Mouse (Mus musculus): Measurements from ENCODE around the gene Epm2aip1. TPM values are rescaled to one million over a fixed set of nuclear protein-coding genes. Genes with fewer than 3 reads are reported as not detected.
A peak's percentile ranks its signal among the peaks of the same experiment; 100 is the strongest.

Gene Epm2aip1
- polyA plus RNA-seq, 1 experiment from 2014 or later: 39.3 TPM

DNA sequence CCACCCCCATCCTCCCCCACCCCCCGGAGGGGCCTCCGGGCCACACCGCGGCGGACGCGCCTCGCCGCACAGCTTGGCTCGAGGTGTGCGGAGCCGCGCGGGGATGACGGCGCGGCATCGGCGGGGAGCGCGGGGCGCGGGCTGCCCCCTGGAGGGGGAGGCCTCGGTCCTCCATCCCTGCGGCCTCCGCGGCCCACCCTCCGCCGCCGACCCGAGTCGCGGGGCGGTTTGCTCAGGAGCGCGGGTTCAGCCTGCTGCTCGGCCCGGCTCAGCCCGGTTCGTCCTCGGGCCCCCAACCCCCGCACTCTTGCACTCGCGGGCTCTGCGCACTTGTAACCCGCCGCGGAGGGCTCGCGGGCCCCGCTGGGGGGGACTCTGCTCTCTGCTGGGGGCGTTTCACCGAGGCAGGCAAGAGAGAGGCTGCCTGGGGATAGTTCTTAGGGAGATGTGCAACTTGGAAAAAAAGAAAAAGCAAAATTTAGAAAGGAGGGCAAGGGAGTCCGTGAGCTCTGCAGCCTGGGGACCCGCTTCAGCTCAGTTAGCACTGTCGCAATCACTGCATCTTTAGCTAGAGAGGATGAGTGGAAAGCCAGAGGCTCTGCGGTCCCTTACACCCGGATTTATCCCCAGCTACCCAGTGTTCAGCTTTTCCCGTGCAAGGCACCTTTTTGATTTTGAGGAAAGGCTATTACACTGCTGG lies 40.9 kb downstream of the Epm2aip1 start:
- ATAC-seq (ENCODE audit: low FRiP score, low read depth): peak; percentile 44
- Histone ChIP-seq H3K4me3 (peak overlapping the region; percentile 54), H3K27ac (no peak overlapping the region), H3K4me1 (peaks cover 17% of the 10 kb centered on the region; the same call in 1 of the 2 replicates), H3K4me2 (replicated peaks) (peak overlapping the region; percentile 90), H3K9ac (peak overlapping the region; percentile 61), H3K36me3 (no peaks in the 10 kb centered on the region), H3K9me3 (peaks cover 14% of the 10 kb centered on the region), H3K27me3 (peaks cover 66% of the 10 kb centered on the region)
- under 1% methylated on average over 49 of the region's 59 CpGs for WGBS

DNA sequence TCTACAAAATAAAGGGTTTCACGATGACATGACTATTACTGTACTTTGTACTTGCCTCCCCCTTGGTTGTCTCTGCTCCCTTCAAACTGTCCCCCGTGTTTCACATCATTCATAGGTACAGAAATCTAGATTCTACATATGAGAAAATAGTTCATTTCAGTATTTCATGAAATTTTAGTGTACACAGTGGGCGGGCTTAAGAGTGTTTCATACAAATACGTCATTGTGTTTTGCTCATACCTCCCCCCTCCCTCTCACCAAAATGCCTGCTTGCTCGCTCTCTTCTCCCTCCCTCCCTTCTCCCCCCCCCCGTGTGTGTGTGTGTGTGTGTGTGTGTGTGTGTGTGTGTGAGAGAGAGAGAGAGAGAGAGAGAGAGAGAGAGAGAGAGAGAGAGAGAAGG lies 41.6 kb downstream of the Epm2aip1 start:
- no peak overlapping the region for H3K9ac ChIP-seq
- 14% methylated on average over 6 of the region's 6 CpGs for WGBS
- peaks cover 17% of the 10 kb centered on the region; the same call in 1 of the 2 replicates for H3K4me1 ChIP-seq
- H3K4me3 ChIP-seq: no peak overlapping the region
- ATAC-seq (ENCODE audit: low FRiP score, low read depth): no peak
- H3K36me3 ChIP-seq: no peaks in the 10 kb centered on the region
- no peak overlapping the region for H3K27ac ChIP-seq
- H3K9me3 ChIP-seq: peaks cover 14% of the 10 kb centered on the region
- H3K27me3 ChIP-seq: peaks cover 66% of the 10 kb centered on the region
- no peak overlapping the region; the same call in 1 of the 2 replicates for H3K4me2 ChIP-seq (replicated peaks)

DNA sequence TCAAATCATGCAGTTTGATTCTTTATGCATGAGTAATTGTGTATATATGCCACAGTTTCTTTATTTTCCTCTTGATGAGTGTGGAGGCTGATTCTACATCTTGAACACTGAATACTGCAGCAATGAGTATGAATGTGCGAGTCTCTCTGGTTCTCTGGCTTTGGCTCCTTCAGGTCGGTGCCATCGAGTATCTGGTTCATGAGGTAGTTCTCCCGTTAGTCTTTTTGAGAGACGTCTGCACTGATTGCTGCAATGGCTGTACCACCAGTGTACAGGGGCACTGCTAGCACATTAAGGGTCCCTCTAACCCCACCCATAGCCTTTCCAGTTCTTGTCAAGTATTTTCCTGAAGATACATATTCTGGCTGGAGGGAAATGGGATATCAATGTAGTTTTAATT lies 42.1 kb downstream of the Epm2aip1 start:
- Histone ChIP-seq H3K4me3 (no peak overlapping the region), H3K4me2 (replicated peaks) (no peak overlapping the region), H3K27me3 (peaks cover 65% of the 10 kb centered on the region), H3K9me3 (peaks cover 14% of the 10 kb centered on the region), H3K27ac (no peak overlapping the region), H3K9ac (no peak overlapping the region), H3K36me3 (no peaks in the 10 kb centered on the region), H3K4me1 (peaks cover 17% of the 10 kb centered on the region; the same call in 1 of the 2 replicates)
- ATAC-seq (ENCODE audit: low FRiP score, low read depth): no peak
- 29% methylated on average over 5 of the region's 5 CpGs for WGBS

DNA sequence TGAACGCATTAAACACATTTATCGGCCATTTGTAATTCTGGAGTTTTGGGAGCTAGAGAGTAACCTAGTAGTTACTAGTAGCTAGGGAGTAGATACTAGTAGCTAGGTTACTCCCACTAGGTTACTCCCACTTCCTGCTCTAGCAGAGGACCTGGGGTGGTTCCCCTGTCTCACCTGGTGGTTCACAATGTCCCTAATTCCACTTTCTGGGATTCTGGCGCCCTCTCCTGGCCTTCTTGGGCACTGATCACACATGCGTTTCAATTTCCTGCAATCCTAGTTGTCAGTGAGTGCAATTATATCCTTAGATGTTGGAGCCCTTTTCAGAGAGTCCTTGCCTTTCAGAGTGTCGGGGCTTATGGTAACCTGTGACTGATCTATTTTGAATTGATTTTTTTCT lies 42.5 kb downstream of the Epm2aip1 start:
- H3K9ac ChIP-seq: no peak overlapping the region
- H3K27me3 ChIP-seq: peaks cover 61% of the 10 kb centered on the region

DNA sequence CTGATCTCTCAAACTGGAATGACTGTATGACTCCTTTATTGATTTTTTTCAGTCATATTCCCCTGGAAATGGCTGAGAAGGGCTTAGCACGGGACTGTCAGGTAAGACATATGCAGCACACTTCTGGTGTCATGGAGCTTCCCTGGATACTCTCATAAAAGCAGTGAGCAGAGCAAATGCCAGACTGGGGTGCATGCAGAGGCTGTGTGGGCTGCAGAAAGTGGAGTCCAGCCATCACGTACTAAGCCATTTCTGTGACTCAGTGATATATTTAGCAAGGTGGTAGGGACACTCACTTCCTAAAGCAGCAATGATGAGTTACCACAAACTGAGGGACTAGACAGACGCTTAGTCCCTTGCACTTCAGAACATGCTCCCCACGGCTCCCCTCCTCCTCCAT lies 49.2 kb downstream of the Epm2aip1 start:
- Histone ChIP-seq H3K27me3 (no peaks in the 10 kb centered on the region), H3K4me2 (replicated peaks) (no peak overlapping the region), H3K27ac (no peak overlapping the region), H3K4me3 (no peak overlapping the region), H3K9me3 (no peaks in the 10 kb centered on the region), H3K4me1 (no peaks in the 10 kb centered on the region), H3K9ac (no peak overlapping the region), H3K36me3 (no peaks in the 10 kb centered on the region)
- no peak for ATAC-seq (ENCODE audit: low FRiP score, low read depth)
- 79% methylated on average over 4 of the region's 4 CpGs for WGBS

More for the DNA sequence above, 42.5 kb downstream of the Epm2aip1 start:
- peaks cover 17% of the 10 kb centered on the region; the same call in 1 of the 2 replicates for H3K4me1 ChIP-seq
- no peak for ATAC-seq (ENCODE audit: low FRiP score, low read depth)
- H3K4me3 ChIP-seq: no peak overlapping the region
- peaks cover 14% of the 10 kb centered on the region for H3K9me3 ChIP-seq
- 37% methylated on average over 5 of the region's 5 CpGs for WGBS
- H3K27ac ChIP-seq: no peak overlapping the region
- H3K4me2 ChIP-seq (replicated peaks): no peak overlapping the region
- H3K36me3 ChIP-seq: no peaks in the 10 kb centered on the region

DNA sequence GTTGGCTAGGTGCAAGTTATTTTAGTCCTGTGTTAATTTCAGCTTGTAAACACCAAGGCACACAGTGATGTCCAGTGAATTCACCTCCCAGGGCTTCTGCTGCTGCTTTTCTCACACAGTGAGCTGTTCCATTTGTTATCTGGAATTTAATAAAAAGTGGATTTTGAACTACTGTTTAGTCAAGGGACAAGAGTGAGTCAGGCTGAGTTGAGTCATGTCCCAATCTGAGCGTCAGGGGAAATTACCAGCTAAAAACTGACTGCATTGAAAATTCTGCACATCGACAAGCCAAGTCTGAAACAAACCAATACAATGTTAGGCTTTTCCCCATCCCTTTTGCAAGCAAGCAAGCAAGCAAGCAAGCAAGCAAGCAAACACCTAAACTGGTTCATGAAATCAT lies 53.2 kb downstream of the Epm2aip1 start:
- H3K36me3 ChIP-seq: no peaks in the 10 kb centered on the region
- no peaks in the 10 kb centered on the region for H3K27me3 ChIP-seq
- 79% methylated on average over 2 of the region's 2 CpGs for WGBS
- H3K27ac ChIP-seq: no peak overlapping the region
- H3K9ac ChIP-seq: no peak overlapping the region
- H3K4me2 ChIP-seq (replicated peaks): no peak overlapping the region
- no peak for ATAC-seq (ENCODE audit: low FRiP score, low read depth)
- H3K9me3 ChIP-seq: no peaks in the 10 kb centered on the region
- H3K4me1 ChIP-seq: no peaks in the 10 kb centered on the region
- no peak overlapping the region for H3K4me3 ChIP-seq

Other genes with a start within 250 kb of the Epm2aip1 start
- gene Ccrl2, start 214.4 kb upstream of the Epm2aip1 start, polyA plus RNA-seq (2015; fragmentation: Nextera tagmentation; extraction: Ambion mirVana): 0.33 and 0.68 TPM in 2 replicates
- gene Lrrfip2, start 154.3 kb upstream of the Epm2aip1 start, polyA plus RNA-seq (2015; fragmentation: Nextera tagmentation; extraction: Ambion mirVana): 37.2 and 39.8 TPM in 2 replicates
- gene Mlh1, start 138 bp upstream of the Epm2aip1 start, polyA plus RNA-seq (2015; fragmentation: Nextera tagmentation; extraction: Ambion mirVana): 35.8 and 40.0 TPM in 2 replicates
- gene Trank1, start 39.8 kb downstream of the Epm2aip1 start, polyA plus RNA-seq (2015; fragmentation: Nextera tagmentation; extraction: Ambion mirVana): 0.32 and 0.34 TPM in 2 replicates
- 0.42 and 0.46 TPM in 2 replicates for gene Dclk3, start 167.2 kb downstream of the Epm2aip1 start, polyA plus RNA-seq (2015; fragmentation: Nextera tagmentation; extraction: Ambion mirVana)